Mouse (Mus musculus): ENCODE data around the gene Cd300lf. TPM values are rescaled to one million over a fixed set of nuclear protein-coding genes. Genes with fewer than 3 reads are reported as not detected.

Gene Cd300lf
- polyA plus RNA-seq, 1 experiment from 2014 or later, result not detected

GRCm38 (mm10) chr11:115153088-115153487 is 19.3 kb upstream of the Cd300lf start:
- no peak overlapping the region for H3K4me2 ChIP-seq (replicated peaks)
- no peak overlapping the region for H3K9ac ChIP-seq
- no peaks in the 10 kb centered on the region; the same call in 1 of the 2 replicates for H3K4me1 ChIP-seq (replicated peaks; ENCODE audit: control insufficient read depth, insufficient read depth, low read length)
- no peak for DNase-seq (ENCODE audit: low spot score)
- H3K36me3 ChIP-seq (replicated peaks; ENCODE audit: control insufficient read depth, insufficient read depth), result no peaks in the 10 kb centered on the region
- 82% methylated on average over 9 of the region's 9 CpGs for WGBS
- no peak overlapping the region for H3K4me3 ChIP-seq (replicated peaks; ENCODE audit: low read length)
- H3K9me3 ChIP-seq (ENCODE audit: control insufficient read depth, low read length), result no peaks in the 10 kb centered on the region
- H3K27ac ChIP-seq, result no peak overlapping the region
- no peak for ATAC-seq (ENCODE audit: low FRiP score)
- peaks cover 44% of the 10 kb centered on the region for H3K27me3 ChIP-seq (ENCODE audit: control insufficient read depth, insufficient read depth, low read length)

- Histone ChIP-seq H3K27me3 (ENCODE audit: control insufficient read depth, insufficient read depth, low read length) (peaks cover 42% of the 10 kb centered on the region), H3K9me3 (ENCODE audit: control insufficient read depth, low read length) (no peaks in the 10 kb centered on the region), H3K9ac (peak overlapping the region; percentile 56), H3K4me3 (replicated peaks; ENCODE audit: low read length) (peak overlapping the region; percentile 27), H3K4me1 (replicated peaks; ENCODE audit: control insufficient read depth, insufficient read depth, low read length) (no peaks in the 10 kb centered on the region; the same call in 1 of the 2 replicates), H3K4me2 (replicated peaks) (peak overlapping the region; percentile 53), H3K36me3 (replicated peaks; ENCODE audit: control insufficient read depth, insufficient read depth) (no peaks in the 10 kb centered on the region), H3K27ac (no peak overlapping the region)
- ATAC-seq (ENCODE audit: low FRiP score), result peak; percentile 69
- 5% methylated on average over 15 of the region's 15 CpGs for WGBS
- peak; percentile 81 for DNase-seq (ENCODE audit: low spot score)
Observed at GRCm38 (mm10) chr11:115151755-115152429, 18.1 kb upstream of the Cd300lf start.

GRCm38 (mm10) chr11:115150741-115151254 is 17.0 kb upstream of the Cd300lf start:
- no peak overlapping the region for H3K9ac ChIP-seq
- H3K4me3 ChIP-seq (replicated peaks; ENCODE audit: low read length), result no peak overlapping the region
- H3K36me3 ChIP-seq (replicated peaks; ENCODE audit: control insufficient read depth, insufficient read depth), result no peaks in the 10 kb centered on the region
- no peaks in the 10 kb centered on the region for H3K9me3 ChIP-seq (ENCODE audit: control insufficient read depth, low read length)
- H3K27me3 ChIP-seq (ENCODE audit: control insufficient read depth, insufficient read depth, low read length), result peaks cover 31% of the 10 kb centered on the region
- no peaks in the 10 kb centered on the region; the same call in 1 of the 2 replicates for H3K4me1 ChIP-seq (replicated peaks; ENCODE audit: control insufficient read depth, insufficient read depth, low read length)
- ATAC-seq (ENCODE audit: low FRiP score) (no peak), DNase-seq (ENCODE audit: low spot score) (no peak)
- 78% methylated on average over 6 of the region's 6 CpGs for WGBS
- no peak overlapping the region for H3K27ac ChIP-seq
- H3K4me2 ChIP-seq (replicated peaks), result no peak overlapping the region

- ATAC-seq (ENCODE audit: low FRiP score) (no peak), DNase-seq (ENCODE audit: low spot score) (no peak)
- WGBS, result 83% methylated on average over 4 of the region's 4 CpGs
- Histone ChIP-seq H3K9ac (no peak overlapping the region), H3K9me3 (ENCODE audit: control insufficient read depth, low read length) (no peaks in the 10 kb centered on the region), H3K27me3 (ENCODE audit: control insufficient read depth, insufficient read depth, low read length) (peaks cover under 1% of the 10 kb centered on the region; the same call in 1 of the 2 replicates), H3K4me1 (replicated peaks; ENCODE audit: control insufficient read depth, insufficient read depth, low read length) (no peaks in the 10 kb centered on the region; the same call in 1 of the 2 replicates), H3K4me2 (replicated peaks) (no peak overlapping the region), H3K36me3 (replicated peaks; ENCODE audit: control insufficient read depth, insufficient read depth) (no peaks in the 10 kb centered on the region), H3K27ac (no peak overlapping the region), H3K4me3 (replicated peaks; ENCODE audit: low read length) (no peak overlapping the region)
Observed at GRCm38 (mm10) chr11:115147813-115148212, 14.0 kb upstream of the Cd300lf start.

GRCm38 (mm10) chr11:115141970-115142369 is 8.2 kb upstream of the Cd300lf start:
- Histone ChIP-seq H3K27me3 (ENCODE audit: control insufficient read depth, insufficient read depth, low read length) (no peaks in the 10 kb centered on the region), H3K4me2 (replicated peaks) (no peak overlapping the region), H3K36me3 (replicated peaks; ENCODE audit: control insufficient read depth, insufficient read depth) (no peaks in the 10 kb centered on the region), H3K9ac (no peak overlapping the region), H3K27ac (no peak overlapping the region), H3K9me3 (ENCODE audit: control insufficient read depth, low read length) (no peaks in the 10 kb centered on the region), H3K4me1 (replicated peaks; ENCODE audit: control insufficient read depth, insufficient read depth, low read length) (no peaks in the 10 kb centered on the region), H3K4me3 (replicated peaks; ENCODE audit: low read length) (no peak overlapping the region)
- no peak for ATAC-seq (ENCODE audit: low FRiP score)
- 86% methylated on average over 2 of the region's 2 CpGs for WGBS
- DNase-seq (ENCODE audit: low spot score), result no peak

- Histone ChIP-seq H3K36me3 (replicated peaks; ENCODE audit: control insufficient read depth, insufficient read depth) (no peaks in the 10 kb centered on the region), H3K9ac (no peak overlapping the region), H3K9me3 (ENCODE audit: control insufficient read depth, low read length) (no peaks in the 10 kb centered on the region), H3K4me2 (replicated peaks) (no peak overlapping the region), H3K4me3 (replicated peaks; ENCODE audit: low read length) (no peak overlapping the region), H3K4me1 (replicated peaks; ENCODE audit: control insufficient read depth, insufficient read depth, low read length) (no peaks in the 10 kb centered on the region), H3K27ac (no peak overlapping the region), H3K27me3 (ENCODE audit: control insufficient read depth, insufficient read depth, low read length) (no peaks in the 10 kb centered on the region)
- 85% methylated on average over 5 of the region's 5 CpGs for WGBS
- ATAC-seq (ENCODE audit: low FRiP score) (no peak), DNase-seq (ENCODE audit: low spot score) (no peak)
Observed at GRCm38 (mm10) chr11:115138597-115139262, 4.9 kb upstream of the Cd300lf start.

GRCm38 (mm10) chr11:115131768-115132381 is 1.9 kb downstream of the Cd300lf start:
- no peak overlapping the region for H3K4me2 ChIP-seq (replicated peaks)
- DNase-seq (ENCODE audit: low spot score) (no peak), ATAC-seq (ENCODE audit: low FRiP score) (no peak)
- H3K27me3 ChIP-seq (ENCODE audit: control insufficient read depth, insufficient read depth, low read length), result peaks cover 4% of the 10 kb centered on the region; the same call in 1 of the 2 replicates
- no peak overlapping the region for H3K4me3 ChIP-seq (replicated peaks; ENCODE audit: low read length)
- H3K36me3 ChIP-seq (replicated peaks; ENCODE audit: control insufficient read depth, insufficient read depth), result no peaks in the 10 kb centered on the region
- H3K4me1 ChIP-seq (replicated peaks; ENCODE audit: control insufficient read depth, insufficient read depth, low read length), result no peaks in the 10 kb centered on the region
- no peaks in the 10 kb centered on the region for H3K9me3 ChIP-seq (ENCODE audit: control insufficient read depth, low read length)
- H3K9ac ChIP-seq, result no peak overlapping the region
- H3K27ac ChIP-seq, result no peak overlapping the region
- WGBS, result 86% methylated on average over 8 of the region's 8 CpGs

GRCm38 (mm10) chr11:115129508-115130126 is 4.2 kb downstream of the Cd300lf start:
- peaks cover 4% of the 10 kb centered on the region; the same call in 1 of the 2 replicates for H3K27me3 ChIP-seq (ENCODE audit: control insufficient read depth, insufficient read depth, low read length)
- H3K4me2 ChIP-seq (replicated peaks), result no peak overlapping the region
- H3K36me3 ChIP-seq (replicated peaks; ENCODE audit: control insufficient read depth, insufficient read depth), result no peaks in the 10 kb centered on the region
- ATAC-seq (ENCODE audit: low FRiP score), result no peak
- H3K9me3 ChIP-seq (ENCODE audit: control insufficient read depth, low read length), result no peaks in the 10 kb centered on the region
- no peak overlapping the region for H3K4me3 ChIP-seq (replicated peaks; ENCODE audit: low read length)
- no peaks in the 10 kb centered on the region for H3K4me1 ChIP-seq (replicated peaks; ENCODE audit: control insufficient read depth, insufficient read depth, low read length)
- 89% methylated on average over 13 of the region's 13 CpGs for WGBS
- H3K27ac ChIP-seq, result no peak overlapping the region
- DNase-seq (ENCODE audit: low spot score), result no peak
- H3K9ac ChIP-seq, result no peak overlapping the region

- H3K4me2 ChIP-seq (replicated peaks), result no peak overlapping the region
- H3K27ac ChIP-seq, result no peak overlapping the region
- H3K4me3 ChIP-seq (replicated peaks; ENCODE audit: low read length), result no peak overlapping the region
- DNase-seq (ENCODE audit: low spot score), result no peak
- no peaks in the 10 kb centered on the region for H3K4me1 ChIP-seq (replicated peaks; ENCODE audit: control insufficient read depth, insufficient read depth, low read length)
- H3K27me3 ChIP-seq (ENCODE audit: control insufficient read depth, insufficient read depth, low read length), result peaks cover 4% of the 10 kb centered on the region; the same call in 1 of the 2 replicates
- ATAC-seq (ENCODE audit: low FRiP score), result no peak
- WGBS, result 92% methylated on average over 4 of the region's 4 CpGs
- H3K9ac ChIP-seq, result no peak overlapping the region
- no peaks in the 10 kb centered on the region for H3K9me3 ChIP-seq (ENCODE audit: control insufficient read depth, low read length)
- no peaks in the 10 kb centered on the region for H3K36me3 ChIP-seq (replicated peaks; ENCODE audit: control insufficient read depth, insufficient read depth)
Observed at GRCm38 (mm10) chr11:115128483-115128882, 5.3 kb downstream of the Cd300lf start.
